Comparison of ENCODE assay signal across 9 mouse cellular contexts in genomic region chr9:61830236-61830635, GRCm38 (mm10).
A peak's percentile ranks its signal among the peaks of the same experiment; 100 is the strongest.
DNase-seq lines count a peak whose midpoint lies in the region; ATAC-seq and TF ChIP-seq lines count a peak whose summit lies in the region.
"Had no signal": no experiment of that assay in that cellular context is flagged by ENCODE, and none has a peak within 500 bp of the region (broad histone marks: within the 10 kb centered on the region; RNA-seq: fewer than 3 reads in every experiment).

No protein-coding gene starts in this region.

- peaks cover 3% of the 10 kb centered on the region; the same call in 1 of the 2 replicates for H3K4me1 ChIP-seq in intestine, embryonic 16.5 days (ENCODE audit: control insufficient read depth, insufficient read depth, low read length)
- H3K4me1 ChIP-seq in intestine, embryonic 15.5 days (replicated peaks) = no peaks in the 10 kb centered on the region
- no peaks in the 10 kb centered on the region for H3K4me1 ChIP-seq in embryonic fibroblast, embryonic 13.5 days (ENCODE audit: control insufficient read depth, insufficient read depth, low read length)
- H3K4me1 ChIP-seq in hindbrain, embryonic 16.5 days (ENCODE audit: control insufficient read depth, insufficient read depth, low read depth, low read length) = peaks cover 2% of the 10 kb centered on the region; the same call in 1 of the 2 replicates
- no peaks in the 10 kb centered on the region for H3K4me1 ChIP-seq in neural tube, embryonic 14.5 days (ENCODE audit: control insufficient read depth, insufficient read depth, low read length)
- H3K4me1 ChIP-seq in stomach, postnatal 0 days (replicated peaks; ENCODE audit: control insufficient read depth, insufficient read depth) = no peaks in the 10 kb centered on the region

- peak; percentile 40; the same call in 1 of the 2 replicates for ATAC-seq in intestine, embryonic 16.5 days
- ATAC-seq in intestine, embryonic 15.5 days = no peak
- peak; percentile 87 for ATAC-seq in hindbrain, embryonic 16.5 days
- peak; percentile 60; the same call in 1 of the 2 replicates for ATAC-seq in neural tube, embryonic 14.5 days (ENCODE audit: low read depth)
- ATAC-seq in stomach, postnatal 0 days (ENCODE audit: low FRiP score, low TSS enrichment) = 0 out of 2 replicates have a peak, but pooled peaks have one; percentile 33

- H3K9ac ChIP-seq in intestine, embryonic 16.5 days (ENCODE audit: low read depth, low read length) = no peak overlapping the region
- no peak overlapping the region for H3K9ac ChIP-seq in intestine, embryonic 15.5 days
- no peak overlapping the region for H3K9ac ChIP-seq in hindbrain, embryonic 16.5 days (ENCODE audit: low read depth, low read length)
- no peak overlapping the region for H3K9ac ChIP-seq in neural tube, embryonic 14.5 days (replicated peaks; ENCODE audit: low read depth, low read length)
- H3K9ac ChIP-seq in stomach, postnatal 0 days (ENCODE audit: low read length) = no peak overlapping the region
- H3K9ac ChIP-seq: limb, embryonic 13.5 days had no signal

- no peak for TF ChIP-seq POLR2A in embryonic fibroblast, embryonic 13.5 days (IDR thresholded peaks at IDR 0.05; ENCODE audit: low read depth, low read length)

- no peaks in the 10 kb centered on the region for H3K9me3 ChIP-seq in intestine, embryonic 16.5 days (ENCODE audit: control insufficient read depth, low read length)
- H3K9me3 ChIP-seq in intestine, embryonic 15.5 days = no peaks in the 10 kb centered on the region
- H3K9me3 ChIP-seq in hindbrain, embryonic 16.5 days (ENCODE audit: control insufficient read depth, low read length) = no peaks in the 10 kb centered on the region
- no peaks in the 10 kb centered on the region for H3K9me3 ChIP-seq in neural tube, embryonic 14.5 days (ENCODE audit: control insufficient read depth, low read length)
- no peaks in the 10 kb centered on the region for H3K9me3 ChIP-seq in stomach, postnatal 0 days (ENCODE audit: control insufficient read depth, low read length)
- H3K9me3 ChIP-seq: limb, embryonic 13.5 days had no signal

- TF ChIP-seq CTCF in embryonic fibroblast, embryonic 13.5 days (IDR thresholded peaks at IDR 0.05; ENCODE audit: borderline replicate concordance, insufficient read depth, low read length) = peak; percentile 69; the same call in 1 of the 2 replicates
- peak; percentile 91 for TF ChIP-seq CTCF in stomach, postnatal 0 days (IDR thresholded peaks at IDR 0.05; ENCODE audit: low read depth)

- H3K36me3 ChIP-seq in intestine, embryonic 16.5 days (ENCODE audit: control insufficient read depth, insufficient read depth, low read length) = no peaks in the 10 kb centered on the region
- no peaks in the 10 kb centered on the region for H3K36me3 ChIP-seq in intestine, embryonic 15.5 days
- H3K36me3 ChIP-seq in hindbrain, embryonic 16.5 days (ENCODE audit: control insufficient read depth, insufficient read depth, low read length) = no peaks in the 10 kb centered on the region
- no peaks in the 10 kb centered on the region for H3K36me3 ChIP-seq in neural tube, embryonic 14.5 days (ENCODE audit: control insufficient read depth, insufficient read depth, low read length)
- no peaks in the 10 kb centered on the region for H3K36me3 ChIP-seq in stomach, postnatal 0 days (ENCODE audit: control insufficient read depth, insufficient read depth, low read length)
- H3K36me3 ChIP-seq: limb, embryonic 13.5 days had no signal

- no peak overlapping the region for H3K4me3 ChIP-seq in intestine, embryonic 16.5 days (ENCODE audit: low read length)
- no peak overlapping the region for H3K4me3 ChIP-seq in intestine, embryonic 15.5 days (replicated peaks)
- H3K4me3 ChIP-seq in embryonic fibroblast, embryonic 13.5 days (ENCODE audit: insufficient read depth, low read length) = no peak overlapping the region
- H3K4me3 ChIP-seq in hindbrain, embryonic 16.5 days (ENCODE audit: low read length) = no peak overlapping the region
- H3K4me3 ChIP-seq in neural tube, embryonic 14.5 days (ENCODE audit: low read depth, low read length) = no peak overlapping the region
- no peak overlapping the region for H3K4me3 ChIP-seq in stomach, postnatal 0 days (ENCODE audit: low read depth, low read length)
- H3K4me3 ChIP-seq: limb, embryonic 13.5 days had no signal

- TF ChIP-seq EP300 in stomach, postnatal 0 days (optimal IDR thresholded peaks at IDR 0.05) = no peak

- peak; percentile 78 to 85 for DNase-seq in adrenal gland, postnatal 36 days
- DNase-seq in left cerebral cortex, adult 9 months (ENCODE audit: low spot score in 2 of 2) = peak; percentile 50 to 91
- peak; percentile 72 for DNase-seq in stomach, postnatal 0 days (ENCODE audit: low spot score)

- no peaks in the 10 kb centered on the region; the same call in 1 of the 2 replicates for H3K27me3 ChIP-seq in intestine, embryonic 16.5 days (replicated peaks; ENCODE audit: control insufficient read depth, insufficient read depth, low read length)
- no peaks in the 10 kb centered on the region for H3K27me3 ChIP-seq in intestine, embryonic 15.5 days (replicated peaks)
- no peaks in the 10 kb centered on the region; the same call in 1 of the 2 replicates for H3K27me3 ChIP-seq in hindbrain, embryonic 16.5 days (replicated peaks; ENCODE audit: control insufficient read depth, insufficient read depth, low read length)
- no peaks in the 10 kb centered on the region for H3K27me3 ChIP-seq in neural tube, embryonic 14.5 days (ENCODE audit: control insufficient read depth, insufficient read depth, low read length)
- no peaks in the 10 kb centered on the region for H3K27me3 ChIP-seq in stomach, postnatal 0 days (ENCODE audit: control insufficient read depth, insufficient read depth, low read length)

- H3K4me2 ChIP-seq in intestine, embryonic 16.5 days (ENCODE audit: low read depth, low read length) = no peak overlapping the region
- no peak overlapping the region for H3K4me2 ChIP-seq in intestine, embryonic 15.5 days (replicated peaks)
- H3K4me2 ChIP-seq in hindbrain, embryonic 16.5 days (ENCODE audit: low read length) = no peak overlapping the region
- H3K4me2 ChIP-seq in neural tube, embryonic 14.5 days (ENCODE audit: low read depth, low read length) = no peak overlapping the region
- H3K4me2 ChIP-seq in stomach, postnatal 0 days (replicated peaks; ENCODE audit: low read depth) = no peak overlapping the region
- H3K4me2 ChIP-seq: limb, embryonic 13.5 days had no signal

- 70% methylated on average over 7 of the region's 7 CpGs for WGBS in intestine, embryonic 16.5 days
- 66% methylated on average over 7 of the region's 7 CpGs for WGBS in intestine, embryonic 15.5 days
- 57% methylated on average over 7 of the region's 7 CpGs for WGBS in hindbrain, embryonic 16.5 days
- WGBS in neural tube, embryonic 14.5 days = 55% methylated on average over 7 of the region's 7 CpGs
- 52% methylated on average over 7 of the region's 7 CpGs for WGBS in stomach, postnatal 0 days

- no peak overlapping the region for H3K27ac ChIP-seq in intestine, embryonic 16.5 days (ENCODE audit: low read length)
- H3K27ac ChIP-seq in intestine, embryonic 15.5 days = no peak overlapping the region
- no peak overlapping the region for H3K27ac ChIP-seq in embryonic fibroblast, embryonic 13.5 days (ENCODE audit: insufficient read depth, low read length)
- H3K27ac ChIP-seq in hindbrain, embryonic 16.5 days (ENCODE audit: low read depth, low read length) = no peak overlapping the region
- no peak overlapping the region for H3K27ac ChIP-seq in neural tube, embryonic 14.5 days (ENCODE audit: low read depth, low read length)
- H3K27ac ChIP-seq in stomach, postnatal 0 days (replicated peaks) = no peak overlapping the region
- H3K27ac ChIP-seq: limb, embryonic 13.5 days had no signal
